Mouse (Mus musculus) embryonic facial prominence, embryonic 11.5 days (tissue): ENCODE measurements around the gene Musk. TPM values are rescaled to one million over a fixed set of nuclear protein-coding genes. Genes with fewer than 3 reads are reported as not detected.

Experiments used
- ATAC-seq: fragments of 200-750 bp; cut with Nextera tagmentation; replicated peaks from 2 replicates; pipeline ENCODE4 v1.8.0; 2017; ENCODE audit warnings: low read depth; ENCODE audit not compliant: insufficient number of reproducible peaks, low FRiP score, low TSS enrichment
- DNase-seq: peaks from one replicate; pipeline ENCODE4 v3.0.0-alpha.2; 2015; ENCODE audit warnings: low spot score
- H3K27ac ChIP-seq: fragments of 300-500 bp; sonication (generic); replicated peaks from 2 replicates; pipeline ENCODE4 v1.5.1; 2014; ENCODE audit warnings: mild to moderate bottlenecking, low read depth, low read length, control low read depth
- H3K27me3 ChIP-seq: fragments of 300-500 bp; sonication (generic); 2 replicates; pipeline ENCODE4 v1.6.1; 2014; ENCODE audit warnings: mild to moderate bottlenecking, low read length, moderate library complexity, mixed read lengths; ENCODE audit not compliant: control insufficient read depth, insufficient read depth
- H3K36me3 ChIP-seq: fragments of 300-500 bp; sonication (generic); replicated peaks from 2 replicates; pipeline ENCODE4 v1.6.1; 2014; ENCODE audit warnings: low read depth, mild to moderate bottlenecking, low read length, moderate library complexity, mixed read lengths; ENCODE audit not compliant: control insufficient read depth, insufficient read depth
- H3K4me1 ChIP-seq: fragments of 300-500 bp; sonication (generic); 2 replicates; pipeline ENCODE4 v1.6.1; 2014; ENCODE audit warnings: low read length, mixed read lengths; ENCODE audit not compliant: control insufficient read depth, insufficient read depth
- H3K4me2 ChIP-seq: fragments of 300-500 bp; sonication (generic); 2 replicates; pipeline ENCODE4 v1.6.1; 2014; ENCODE audit warnings: low read depth, mild to moderate bottlenecking, control low read depth, low read length, moderate library complexity
- H3K4me3 ChIP-seq: fragments of 300-500 bp; sonication (generic); 2 replicates; pipeline ENCODE4 v1.5.1; 2014; ENCODE audit warnings: low read depth, low read length, control low read depth
- H3K9ac ChIP-seq: fragments of 300-500 bp; sonication (generic); replicated peaks from 2 replicates; pipeline ENCODE4 v1.6.1; 2014; ENCODE audit warnings: mild to moderate bottlenecking, control low read depth, low read length
- H3K9me3 ChIP-seq: fragments of 300-500 bp; sonication (generic); replicated peaks from 2 replicates; pipeline ENCODE4 v1.6.1; 2016; ENCODE audit warnings: mild to moderate bottlenecking, low read length, inconsistent platforms, mixed read lengths; ENCODE audit not compliant: control insufficient read depth
- WGBS: fragments of 180-500 bp; shearing (Covaris S2); extraction: QIAGEN DNeasy Blood & Tissue Kit; methylation state at CpG from one replicate; pipeline ENCODE4 v1.1.7; 2014; 5-methylcytosine and 5-hydroxymethylcytosine counted together
- polyA plus RNA-seq: library from polyadenylated mRNA; unstranded; fragments of >200 nt; fragmentation: Nextera tagmentation; extraction: Ambion mirVana; gene quantifications from 2 replicates; pipeline ENCODE4 v1.2.1, GENCODE M21; 2014

Musk gene
- polyA plus RNA-seq, 1 experiment from 2014 or later, result 1.2 TPM

GRCm38 (mm10) chr4:58269961-58270360 is 15.8 kb upstream of the Musk start:
- H3K27ac ChIP-seq, result no peak overlapping the region
- DNase-seq, result no peak
- no peaks in the 10 kb centered on the region for H3K27me3 ChIP-seq
- no peak overlapping the region for H3K9ac ChIP-seq
- no peaks in the 10 kb centered on the region for H3K4me1 ChIP-seq
- no peaks in the 10 kb centered on the region for H3K9me3 ChIP-seq
- no peak overlapping the region for H3K4me2 ChIP-seq
- ATAC-seq, result no peak
- 94% methylated on average over 2 of the region's 2 CpGs for WGBS
- no peak overlapping the region for H3K4me3 ChIP-seq
- H3K36me3 ChIP-seq, result no peaks in the 10 kb centered on the region

- no peaks in the 10 kb centered on the region for H3K4me1 ChIP-seq
- no peak overlapping the region for H3K4me3 ChIP-seq
- no peak overlapping the region for H3K9ac ChIP-seq
- ATAC-seq (no peak), DNase-seq (no peak)
- no peaks in the 10 kb centered on the region for H3K9me3 ChIP-seq
- H3K27me3 ChIP-seq, result no peaks in the 10 kb centered on the region
- WGBS, result 96% methylated on average over 1 of the region's 1 CpGs
- H3K27ac ChIP-seq, result no peak overlapping the region
- no peaks in the 10 kb centered on the region for H3K36me3 ChIP-seq
- H3K4me2 ChIP-seq, result no peak overlapping the region
These were observed 14.8 kb upstream of the Musk start for GRCm38 (mm10) chr4:58270956-58271355.

- H3K27me3 ChIP-seq, result no peaks in the 10 kb centered on the region
- 44% methylated on average over 10 of the region's 10 CpGs for WGBS
- H3K4me1 ChIP-seq, result no peaks in the 10 kb centered on the region
- H3K4me3 ChIP-seq, result no peak overlapping the region
- no peak overlapping the region for H3K4me2 ChIP-seq
- H3K36me3 ChIP-seq, result no peaks in the 10 kb centered on the region
- no peak for ATAC-seq
- H3K27ac ChIP-seq, result no peak overlapping the region
- no peak overlapping the region for H3K9ac ChIP-seq
- H3K9me3 ChIP-seq, result no peaks in the 10 kb centered on the region
- DNase-seq, result peak; percentile 69
These were observed 14.1 kb upstream of the Musk start for GRCm38 (mm10) chr4:58271504-58272162.

GRCm38 (mm10) chr4:58275261-58275895 is 10.4 kb upstream of the Musk start:
- Histone ChIP-seq H3K9me3 (no peaks in the 10 kb centered on the region), H3K27ac (no peak overlapping the region), H3K4me3 (no peak overlapping the region), H3K4me1 (no peaks in the 10 kb centered on the region), H3K36me3 (no peaks in the 10 kb centered on the region), H3K4me2 (no peak overlapping the region), H3K9ac (no peak overlapping the region), H3K27me3 (no peaks in the 10 kb centered on the region)
- 69% methylated on average over 8 of the region's 8 CpGs for WGBS
- DNase-seq (no peak), ATAC-seq (no peak)

GRCm38 (mm10) chr4:58278368-58278767 is 7.4 kb upstream of the Musk start:
- no peaks in the 10 kb centered on the region for H3K36me3 ChIP-seq
- no peak overlapping the region for H3K4me2 ChIP-seq
- H3K9ac ChIP-seq, result no peak overlapping the region
- WGBS, result 88% methylated on average over 6 of the region's 6 CpGs
- no peaks in the 10 kb centered on the region for H3K27me3 ChIP-seq
- ATAC-seq, result no peak
- H3K27ac ChIP-seq, result no peak overlapping the region
- H3K9me3 ChIP-seq, result no peaks in the 10 kb centered on the region
- no peak for DNase-seq
- H3K4me1 ChIP-seq, result no peaks in the 10 kb centered on the region
- H3K4me3 ChIP-seq, result no peak overlapping the region

- Histone ChIP-seq H3K27me3 (no peaks in the 10 kb centered on the region), H3K4me2 (no peak overlapping the region)
- WGBS, result 85% methylated on average over 2 of the region's 2 CpGs
These were observed 5.6 kb upstream of the Musk start for GRCm38 (mm10) chr4:58280121-58280520.

GRCm38 (mm10) chr4:58286368-58287090 is 769 bp downstream of the Musk start:
- H3K27me3 ChIP-seq, result no peaks in the 10 kb centered on the region
- no peaks in the 10 kb centered on the region for H3K9me3 ChIP-seq
- no peak for DNase-seq
- no peak for ATAC-seq
- no peaks in the 10 kb centered on the region for H3K36me3 ChIP-seq
- WGBS, result 65% methylated on average over 9 of the region's 9 CpGs
- no peak overlapping the region for H3K4me3 ChIP-seq
- no peak overlapping the region for H3K4me2 ChIP-seq
- H3K4me1 ChIP-seq, result no peaks in the 10 kb centered on the region
- H3K9ac ChIP-seq, result no peak overlapping the region
- H3K27ac ChIP-seq, result no peak overlapping the region

More at GRCm38 (mm10) chr4:58280121-58280520, 5.6 kb upstream of the Musk start:
- DNase-seq (no peak), ATAC-seq (no peak)
- H3K36me3 ChIP-seq, result no peaks in the 10 kb centered on the region
- H3K27ac ChIP-seq, result no peak overlapping the region
- H3K9me3 ChIP-seq, result no peaks in the 10 kb centered on the region
- no peaks in the 10 kb centered on the region for H3K4me1 ChIP-seq
- H3K9ac ChIP-seq, result no peak overlapping the region
- no peak overlapping the region for H3K4me3 ChIP-seq

GRCm38 (mm10) chr4:58288753-58289152 is 3.0 kb downstream of the Musk start:
- ATAC-seq, result no peak
- Histone ChIP-seq H3K9ac (no peak overlapping the region), H3K4me3 (no peak overlapping the region), H3K27me3 (no peaks in the 10 kb centered on the region), H3K36me3 (no peaks in the 10 kb centered on the region), H3K27ac (no peak overlapping the region), H3K9me3 (no peaks in the 10 kb centered on the region), H3K4me1 (no peaks in the 10 kb centered on the region), H3K4me2 (no peak overlapping the region)
- 77% methylated on average over 5 of the region's 5 CpGs for WGBS
- DNase-seq, result no peak
